ENCODE assay signal across 35 mouse cellular contexts in the genomic region with DNA sequence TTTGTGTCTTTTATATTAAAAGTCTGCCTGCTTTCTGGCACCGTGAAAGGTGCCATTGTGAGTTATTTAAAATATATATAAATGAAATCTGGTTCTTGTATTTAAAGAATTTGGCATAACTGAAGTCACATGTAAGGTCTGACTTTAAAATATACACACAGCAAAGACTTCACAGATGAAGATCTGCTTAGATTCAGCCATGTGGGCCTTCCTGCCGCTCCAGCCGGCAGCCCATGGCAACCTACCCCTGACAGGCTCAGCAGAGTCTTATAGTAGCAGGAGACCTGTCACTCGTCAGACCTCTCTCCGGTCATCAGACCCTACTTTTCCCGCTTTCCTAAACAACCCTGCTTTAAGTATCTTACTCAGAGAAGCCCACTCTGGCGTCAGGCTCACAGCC.
"Had no signal": no experiment of that assay in that cellular context is flagged by ENCODE, and none has a peak within 500 bp of the region (broad histone marks: within the 10 kb centered on the region; RNA-seq: fewer than 3 reads in every experiment).

No protein-coding gene starts in this region.

- H3K9me3 ChIP-seq: heart, embryonic 12.5 days; heart, embryonic 15.5 days; hindbrain, embryonic 10.5 days; hindbrain, embryonic 12.5 days; hindbrain, embryonic 13.5 days; hindbrain, embryonic 15.5 days; intestine, embryonic 15.5 days; kidney, embryonic 15.5 days had no signal

- H3K27me3 ChIP-seq: heart, embryonic 12.5 days; heart, embryonic 13.5 days; heart, embryonic 15.5 days; hindbrain, embryonic 12.5 days; hindbrain, embryonic 13.5 days; hindbrain, embryonic 15.5 days; intestine, embryonic 15.5 days; kidney, embryonic 15.5 days had no signal

- H3K4me1 ChIP-seq: hindbrain, embryonic 10.5 days; hindbrain, embryonic 12.5 days; hindbrain, embryonic 13.5 days; hindbrain, embryonic 15.5 days; intestine, embryonic 15.5 days had no signal

- H3K4me2 ChIP-seq: heart, embryonic 11.5 days; heart, embryonic 12.5 days; heart, embryonic 13.5 days; heart, embryonic 15.5 days; hindbrain, embryonic 12.5 days; hindbrain, embryonic 13.5 days; hindbrain, embryonic 14.5 days; hindbrain, embryonic 15.5 days; intestine, embryonic 15.5 days; kidney, embryonic 15.5 days had no signal

- H3K9ac ChIP-seq: heart, embryonic 12.5 days; heart, embryonic 13.5 days; heart, embryonic 15.5 days; hindbrain, embryonic 12.5 days; hindbrain, embryonic 13.5 days; hindbrain, embryonic 14.5 days; hindbrain, embryonic 15.5 days; intestine, embryonic 15.5 days; kidney, embryonic 15.5 days had no signal

- H3K36me3 ChIP-seq: heart, embryonic 12.5 days; heart, embryonic 13.5 days; heart, embryonic 15.5 days; hindbrain, embryonic 10.5 days; hindbrain, embryonic 12.5 days; hindbrain, embryonic 13.5 days; hindbrain, embryonic 15.5 days; intestine, embryonic 15.5 days had no signal

- DNase-seq: heart, postnatal 10 days; heart, postnatal 14 days; heart, postnatal 36 days; heart, postnatal 4 days; kidney, adult 11 months; kidney, adult 18-20 months; kidney, adult 2 months; kidney, adult 8-10 months; kidney, adult 9 months; kidney, postnatal 10 days; kidney, postnatal 14 days; kidney, postnatal 25 days; kidney, postnatal 36 days; kidney, postnatal 4 days; layer of hippocampus, adult 9-11 months; layer of hippocampus, postnatal 36 days had no signal

- H3K27ac ChIP-seq: heart, embryonic 13.5 days; heart, embryonic 15.5 days; hindbrain, embryonic 10.5 days; hindbrain, embryonic 12.5 days; hindbrain, embryonic 13.5 days; hindbrain, embryonic 14.5 days; hindbrain, embryonic 15.5 days; hindbrain, postnatal 0 days; intestine, embryonic 15.5 days; kidney, embryonic 15.5 days; kidney, postnatal 0 days; layer of hippocampus, adult 2 months; left cerebral cortex, adult 2 months had no signal

- ATAC-seq: hindbrain, embryonic 16.5 days; hindbrain, postnatal 0 days; inflammation-experienced regulatory T-cells, adult 6 months; intestine, embryonic 15.5 days; intestine, embryonic 16.5 days; intestine, postnatal 0 days had no signal

- H3K4me3 ChIP-seq: heart, embryonic 12.5 days; heart, embryonic 13.5 days; heart, embryonic 15.5 days; hindbrain, embryonic 10.5 days; hindbrain, embryonic 12.5 days; hindbrain, embryonic 13.5 days; hindbrain, embryonic 15.5 days; intestine, embryonic 15.5 days; kidney, embryonic 15.5 days; layer of hippocampus, adult 2 months; left cerebral cortex, adult 2 months had no signal
